Mouse (Mus musculus): ENCODE measurements at regions not wholly inside any gene's neighbourhood (a gene's known extent, or its start where the extent isn't known, plus 50 kb on each side); places are given as distances from the start of the nearest gene placed in this dataset.

DNA sequence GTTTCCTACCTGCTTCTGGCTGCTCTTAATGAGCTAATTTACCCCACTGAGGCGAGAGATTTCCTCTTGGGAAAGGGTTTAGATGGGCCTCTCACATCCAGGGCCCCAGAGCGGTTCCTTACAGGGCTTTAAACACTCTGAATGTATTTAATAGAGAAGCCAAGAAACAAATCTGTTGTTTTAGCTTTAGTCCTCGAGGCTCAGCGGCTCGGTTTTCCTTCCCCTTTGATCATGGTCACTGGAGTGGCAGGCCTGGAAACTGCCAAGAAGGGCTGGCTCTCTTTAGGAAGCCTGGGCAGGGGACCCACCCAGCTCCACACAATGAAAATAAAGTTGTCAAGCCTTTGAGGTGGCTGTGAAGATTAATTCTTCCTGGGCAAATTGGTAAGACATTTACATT, 127.5 kb upstream of the Jag1 start:
- DNase-seq: no peak

DNA sequence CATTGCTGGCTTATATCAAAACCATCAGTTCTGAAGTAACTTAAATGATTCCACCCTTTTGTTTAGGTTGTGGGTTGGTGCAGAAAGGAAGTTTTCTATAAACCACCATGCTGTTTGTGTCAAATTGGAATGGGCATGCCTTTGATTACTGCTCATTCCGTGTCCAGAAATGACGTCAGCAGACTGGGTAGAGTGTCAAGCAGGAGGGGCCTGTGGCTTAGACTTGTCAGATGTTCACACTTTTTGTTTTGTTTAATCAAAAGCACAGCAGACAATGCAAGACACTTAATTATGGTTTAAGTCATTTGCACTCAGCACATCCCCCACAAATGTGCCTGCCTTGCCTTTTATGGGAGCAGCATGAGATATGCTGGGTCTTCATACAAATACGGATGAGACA, 120.5 kb upstream of the Jag1 start:
- DNase-seq: no peak

DNA sequence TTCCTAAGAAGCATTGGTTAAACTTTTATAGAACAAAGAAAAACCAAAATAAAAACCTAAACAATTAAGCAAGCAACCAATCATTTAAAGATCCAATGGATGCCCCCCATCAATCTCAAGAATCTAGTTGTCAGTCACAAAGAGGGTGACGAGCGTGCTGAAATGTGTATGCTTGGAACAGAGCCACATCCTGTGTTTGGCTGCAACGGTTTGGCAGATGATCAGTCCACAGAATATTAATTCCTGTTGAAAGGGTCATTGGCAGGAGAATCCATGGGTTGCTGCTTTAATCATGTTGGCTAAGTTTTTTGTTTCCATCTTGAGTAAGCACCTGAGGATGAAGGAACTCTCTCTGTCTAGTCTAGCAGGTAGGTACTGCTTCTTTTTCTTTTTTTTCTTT, 117.5 kb upstream of the Jag1 start:
- no peak for DNase-seq

DNA sequence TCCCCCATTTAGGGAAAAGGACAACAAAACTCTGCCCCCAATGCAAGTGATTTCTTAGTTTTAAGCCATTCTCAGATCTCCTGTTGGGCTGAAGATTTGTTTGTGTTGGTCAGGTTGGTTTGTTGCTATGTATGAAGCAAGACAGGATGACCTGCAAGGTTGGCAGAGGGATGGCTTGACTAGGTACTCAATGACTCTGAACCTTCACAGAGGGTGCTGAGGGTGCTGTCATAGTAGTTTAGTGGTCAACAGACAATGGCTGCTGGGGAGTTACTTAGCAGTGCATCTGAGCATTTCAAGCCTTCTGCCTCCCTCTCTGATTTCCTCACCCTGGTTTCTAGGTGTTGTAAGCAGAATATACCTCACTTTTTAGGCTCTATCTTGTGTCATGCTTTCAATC, 114.7 kb upstream of the Jag1 start:
- no peak for DNase-seq

DNA sequence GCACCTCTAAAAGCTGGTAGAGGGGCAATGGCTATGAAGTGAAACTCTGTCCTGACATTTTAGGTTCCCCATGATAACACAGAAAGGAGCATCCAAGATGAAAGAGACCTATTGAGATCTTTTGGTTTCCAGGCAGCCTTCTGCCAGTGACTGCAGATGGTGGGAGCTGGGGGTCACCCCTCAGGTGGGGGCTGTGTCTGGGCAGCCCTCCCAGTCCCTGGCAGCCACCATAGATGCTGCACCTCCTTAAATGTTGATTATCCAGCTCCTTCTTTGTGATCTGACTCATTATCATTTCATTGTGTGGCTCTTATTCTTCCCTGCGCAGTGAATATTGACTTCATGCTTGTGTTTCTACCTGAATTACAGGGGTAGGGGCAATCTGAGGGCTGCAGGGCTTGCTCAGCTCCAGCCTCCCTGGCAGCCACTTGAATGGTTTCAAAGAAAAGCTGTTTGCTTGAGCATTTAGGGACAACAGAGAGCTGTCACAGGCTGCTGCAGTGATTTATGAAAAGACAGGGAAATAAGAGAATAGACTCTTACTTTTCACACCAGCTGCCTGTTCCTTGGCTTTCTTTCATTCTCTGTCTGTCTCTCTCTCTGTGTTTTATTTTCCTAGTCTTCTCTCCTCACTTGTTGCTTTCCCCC, 113.1 kb upstream of the Jag1 start:
- no peak for DNase-seq

DNA sequence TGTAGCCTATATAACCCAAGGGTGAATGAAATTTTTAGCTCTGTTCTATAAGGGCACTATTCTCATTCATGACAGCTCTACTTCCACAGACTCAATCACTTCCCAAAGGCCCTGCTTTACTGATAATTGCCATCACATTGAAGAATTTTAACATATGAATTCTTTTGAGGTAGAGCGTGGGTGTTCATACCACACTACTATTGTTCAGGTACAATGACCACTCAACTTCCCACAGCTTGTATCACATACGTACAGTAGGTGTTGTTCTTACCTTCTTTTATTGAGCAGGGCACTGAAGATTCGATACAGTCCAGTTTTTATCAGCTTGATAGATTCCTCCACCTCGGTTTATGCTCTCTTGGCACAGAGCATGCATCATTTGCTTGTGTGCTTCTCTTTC, 111.1 kb upstream of the Jag1 start:
- no peak for DNase-seq

DNA sequence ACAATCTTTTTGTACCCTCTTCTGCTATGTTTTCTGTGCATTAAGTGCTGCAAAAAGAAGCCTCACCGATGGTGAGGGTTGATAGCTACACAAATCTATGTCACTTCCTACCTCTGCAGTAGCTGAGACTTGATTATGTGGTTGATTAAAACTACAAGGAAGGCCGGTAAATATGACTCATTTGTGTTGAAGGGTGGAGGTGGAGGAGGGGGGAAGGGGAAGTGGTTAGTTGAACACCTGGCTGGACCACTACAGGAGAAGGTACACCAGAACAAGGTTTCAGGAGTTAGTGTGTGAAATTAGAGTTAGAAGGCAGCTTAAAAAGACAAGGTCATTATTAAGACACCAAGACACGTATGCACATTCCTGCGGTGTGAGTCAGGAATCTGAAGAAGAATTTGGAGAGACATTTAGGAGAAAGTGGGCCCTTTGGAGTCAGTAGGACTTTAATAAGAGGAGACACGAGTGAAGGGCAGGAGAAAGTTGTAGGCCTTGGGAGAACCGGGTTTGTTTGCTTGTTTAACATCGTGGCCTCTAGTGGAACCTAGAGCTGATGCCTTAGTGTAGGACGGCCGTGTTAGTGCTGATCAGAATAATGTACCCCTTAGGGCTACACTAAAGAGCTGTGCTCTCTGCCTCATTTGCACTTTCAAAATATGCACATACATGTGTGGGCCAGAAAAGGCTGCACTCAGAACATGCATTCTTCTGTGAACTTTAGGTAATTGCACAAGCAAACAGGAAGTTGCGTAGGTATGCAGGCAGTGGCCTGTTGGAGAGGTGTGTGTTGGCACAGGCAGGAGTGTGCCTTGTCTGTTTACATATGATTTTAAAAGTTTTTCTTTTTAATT, 108.5 kb upstream of the Jag1 start:
- DNase-seq: no peak

DNA sequence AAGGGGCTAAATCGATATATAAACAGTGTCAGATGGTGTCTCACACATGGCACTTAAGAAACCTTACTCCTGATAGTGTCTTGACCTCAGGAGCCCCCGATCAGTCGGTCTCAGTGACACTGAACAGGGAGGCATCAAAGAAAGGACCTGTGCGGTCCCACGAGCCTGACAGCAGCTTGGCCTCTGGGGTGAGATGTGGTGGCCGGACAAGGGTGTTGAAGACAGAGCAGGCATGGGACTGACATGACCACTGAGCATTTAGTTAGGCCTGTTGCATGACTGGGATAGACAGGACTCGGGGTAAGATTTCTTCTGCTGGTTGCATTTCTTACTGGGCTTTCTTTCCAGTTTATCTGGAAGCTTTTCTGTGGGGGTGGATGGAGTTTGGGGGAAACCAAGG, 99.3 kb upstream of the Jag1 start:
- no peak for DNase-seq

DNA sequence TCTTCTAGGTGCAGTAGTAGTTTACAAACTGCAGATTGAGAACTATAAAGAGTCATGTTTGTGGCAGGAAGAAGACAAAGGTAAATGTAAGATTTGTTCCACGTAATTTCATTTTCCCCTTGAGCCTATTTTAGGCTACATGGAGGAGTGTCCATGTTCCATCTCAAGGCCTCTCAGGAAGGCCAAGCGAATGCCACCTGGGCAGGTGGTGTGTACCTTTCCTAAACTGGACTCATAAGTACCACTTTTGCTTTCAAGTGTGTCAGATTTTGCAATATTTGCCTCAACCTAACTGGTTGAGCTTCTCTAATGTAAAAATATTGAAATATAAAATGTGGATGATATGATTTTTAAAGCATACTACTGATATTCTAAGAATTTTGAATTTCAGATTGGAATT, 91.4 kb upstream of the Jag1 start:
- DNase-seq: no peak

DNA sequence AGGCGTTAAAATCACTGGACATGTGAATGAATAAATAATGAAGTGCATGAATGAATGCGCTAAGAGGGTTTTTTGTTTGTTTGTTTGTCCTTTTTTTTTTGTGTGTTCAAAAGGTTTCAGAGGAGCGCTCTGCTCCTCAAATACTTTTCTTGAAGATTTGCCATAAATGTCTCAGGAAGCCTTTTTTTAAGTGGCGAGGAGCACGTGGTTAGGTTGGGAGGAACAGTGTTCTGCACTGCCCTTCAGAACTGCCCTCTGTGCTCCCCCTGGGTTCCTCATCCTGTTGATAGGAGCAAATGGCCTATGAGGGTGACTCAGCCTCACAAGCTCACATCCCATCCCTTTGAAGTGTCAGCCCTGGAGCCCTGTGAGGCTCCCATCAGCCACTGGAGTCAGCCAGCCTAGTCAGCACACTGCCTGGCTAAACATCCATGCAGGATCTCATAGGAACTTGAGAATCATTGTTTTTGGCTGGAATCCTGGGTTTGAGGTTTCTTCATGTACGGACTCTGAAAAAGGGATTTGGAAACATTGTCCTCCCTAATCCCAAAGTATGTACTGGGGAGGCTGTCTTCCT, 87.9 kb upstream of the Jag1 start:
- no peak for DNase-seq

DNA sequence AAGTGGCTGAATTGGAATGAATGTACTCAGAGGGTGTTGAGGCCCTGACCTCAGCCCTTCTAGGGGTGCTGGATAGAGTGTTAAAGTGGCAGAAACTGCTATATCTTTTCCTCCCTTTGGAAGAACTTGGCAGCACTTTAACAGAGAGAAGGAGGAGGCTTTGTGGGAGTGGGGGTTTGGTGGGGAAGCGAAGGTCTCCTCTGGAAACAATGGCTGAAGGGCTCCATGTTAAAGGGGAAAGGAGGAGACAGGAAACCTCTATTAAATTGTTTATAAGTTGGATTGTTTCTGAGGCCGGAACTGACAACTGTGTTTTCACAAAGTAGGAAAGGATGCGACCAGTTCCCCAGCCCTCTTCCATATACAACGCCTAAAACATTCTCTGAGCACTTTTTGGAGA, 83.7 kb upstream of the Jag1 start:
- DNase-seq: no peak

DNA sequence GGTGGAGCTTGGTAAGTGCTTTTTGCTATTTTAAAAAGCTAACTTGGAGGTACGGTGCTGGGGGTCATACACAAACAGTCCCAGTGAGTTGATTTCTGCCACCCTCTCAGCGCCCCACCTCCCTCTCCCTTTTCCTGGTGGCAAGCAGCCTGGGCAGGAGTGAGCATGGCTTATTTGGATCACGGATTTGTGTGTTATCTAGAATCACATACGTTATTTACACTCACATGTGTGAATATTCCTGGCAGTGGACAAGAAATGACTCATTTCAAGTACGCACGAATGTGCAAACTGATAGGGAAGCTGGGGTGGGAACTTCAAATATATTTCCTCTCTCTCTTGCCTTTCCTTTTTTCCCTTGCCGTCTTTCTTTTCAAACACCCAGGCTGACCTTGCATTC, 75.7 kb upstream of the Jag1 start:
- DNase-seq: no peak

DNA sequence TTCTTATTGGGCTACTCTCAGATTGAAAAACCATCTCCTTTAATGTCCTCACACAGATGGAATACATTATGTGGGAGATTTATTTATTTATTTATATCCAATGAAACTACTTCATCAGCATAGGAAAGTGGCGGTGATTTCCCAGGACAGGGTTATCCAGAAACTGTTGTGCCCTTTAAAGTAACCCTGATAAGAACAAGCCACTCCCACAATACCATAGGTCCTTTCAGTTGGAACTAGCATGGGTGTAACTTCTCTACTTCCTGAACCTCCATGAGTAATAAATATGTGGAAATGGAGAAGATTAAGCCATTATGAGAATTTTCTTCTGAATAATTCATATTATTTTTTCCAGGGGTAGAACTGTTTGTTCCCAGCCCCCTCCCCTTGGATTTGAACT, 52.7 kb upstream of the Jag1 start:
- DNase-seq: no peak

DNA sequence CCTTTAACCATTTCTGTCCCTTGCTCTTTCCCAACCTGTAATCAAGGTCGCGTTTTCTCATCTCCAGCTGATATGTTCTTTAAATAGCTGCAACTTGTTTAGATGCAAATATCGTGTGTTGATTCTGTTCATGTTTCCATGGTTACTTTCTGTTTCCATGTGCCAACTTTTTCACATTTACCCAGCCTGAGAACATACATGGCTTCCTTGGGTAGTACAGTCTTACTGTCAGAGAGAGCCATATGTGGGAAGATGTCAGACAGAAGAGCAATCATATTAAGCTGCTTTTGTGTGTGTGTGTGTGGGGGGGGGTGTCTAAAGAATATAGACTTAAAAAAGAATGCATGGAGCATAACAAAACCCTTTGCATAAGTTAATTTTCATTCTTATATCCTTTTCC, 52.2 kb upstream of the Jag1 start:
- no peak for DNase-seq
